Mouse (Mus musculus): ENCODE results near the gene Stard7.

Stard7 gene

GRCm38 (mm10) chr2:127347147-127347985, 77.3 kb downstream of the Stard7 start:
- CTCF ChIA-PET, result interaction anchor here (1.1 kb wide), 1 partner anchor 41 kb away, joined by 4 read pairs; no protein-coding TSS in a partner anchor

All from spleen, embryonic (tissue).